ENCODE assay signal across 8 mouse cellular contexts in genomic region chr6:11926082-11926595, GRCm38 (mm10). TPM values are rescaled to one million over a fixed set of nuclear protein-coding genes. Genes with fewer than 3 reads are reported as not detected.
A peak's percentile ranks its signal among the peaks of the same experiment; 100 is the strongest.
DNase-seq lines count a peak whose midpoint lies in the region; ATAC-seq and TF ChIP-seq lines count a peak whose summit lies in the region.

No protein-coding gene starts in this region.

- H3K36me3 ChIP-seq in lung, embryonic 14.5 days (ENCODE audit: insufficient read depth), result peaks cover 12% of the 10 kb centered on the region

- no peaks in the 10 kb centered on the region for H3K27me3 ChIP-seq in lung, embryonic 14.5 days (ENCODE audit: insufficient read depth, low read length)

- H3K4me2 ChIP-seq in lung, embryonic 14.5 days, result peak overlapping the region; percentile 74

- peak overlapping the region; percentile 85 for H3K4me3 ChIP-seq in lung, embryonic 14.5 days (ENCODE audit: low read depth, low read length)

- peak; percentile 73 for ATAC-seq in granulocyte monocyte progenitor cell, adult 5-6 weeks (replicated peaks; ENCODE audit: poor library complexity, severe bottlenecking)
- peak; percentile 84 for ATAC-seq in lung, embryonic 14.5 days (ENCODE audit: insufficient read depth)
- peak; percentile 42 for ATAC-seq in neutrophil, adult 5-6 weeks (ENCODE audit: extremely low read depth, insufficient number of reproducible peaks, low FRiP score, poor library complexity, severe bottlenecking)

- TF ChIP-seq CTCF in lung, embryonic 14.5 days (IDR thresholded peaks at IDR 0.05; ENCODE audit: low read depth), result no peak

- 0 out of 2 replicates have a peak, but pooled peaks cover 3% of the 10 kb centered on the region for H3K4me1 ChIP-seq in lung, embryonic 14.5 days (ENCODE audit: insufficient read depth)

- peak overlapping the region; percentile 98 for H3K9ac ChIP-seq in lung, embryonic 14.5 days

- H3K27ac ChIP-seq in lung, embryonic 14.5 days (ENCODE audit: low read depth), result peak overlapping the region; percentile 98

- WGBS in lung, embryonic 14.5 days, result 1% methylated on average over 28 of the region's 40 CpGs

- peak; percentile 72 for DNase-seq in 3134 (ENCODE audit: extremely low read depth, insufficient read length, low spot score)
- peak; percentile 51 for DNase-seq in Muller cell, postnatal 12 days (ENCODE audit: inconsistent ontology term)
- DNase-seq in embryo, embryonic 10.5 days (ENCODE audit: low spot score), result peak; percentile 72
- peak; percentile 20 to 53 for DNase-seq in kidney, postnatal 25 days
- peak; percentile 65 for DNase-seq in lung, embryonic 14.5 days
- DNase-seq in thymus, postnatal 10 days (ENCODE audit: low spot score in 2 of 2), result peak; percentile 17 to 40

- H3K9me3 ChIP-seq in lung, embryonic 14.5 days (ENCODE audit: low read depth, low read length), result no peaks in the 10 kb centered on the region

RNA-seq across cellular contexts. Expression of gene Phf14, which starts 18.5 kb away (rescaled TPM):
- 96.5 and 98.9 TPM in 2 replicates for total RNA-seq in granulocyte monocyte progenitor cell, adult 5-6 weeks (2014; fragmentation: Nextera tagmentation)
- total RNA-seq in granulocyte monocyte progenitor cell, adult 5-6 weeks (2017), result 95.9 and 101 TPM in 2 replicates
- polyA plus RNA-seq in lung, embryonic 14.5 days (2014; fragmentation: Nextera tagmentation; extraction: Ambion mirVana), result 71.6 and 75.9 TPM in 2 replicates
- total RNA-seq in neutrophil, adult 5-6 weeks (2017), result 105 and 128 TPM in 2 replicates

RNA-seq across cellular contexts. Expression of gene Ndufa4, which starts 18.8 kb away (rescaled TPM):
- total RNA-seq in granulocyte monocyte progenitor cell, adult 5-6 weeks (2014; fragmentation: Nextera tagmentation), result 572 and 845 TPM in 2 replicates
- total RNA-seq in granulocyte monocyte progenitor cell, adult 5-6 weeks (2017), result 443 and 454 TPM in 2 replicates
- polyA plus RNA-seq in lung, embryonic 14.5 days (2014; fragmentation: Nextera tagmentation; extraction: Ambion mirVana), result 968 and 977 TPM in 2 replicates
- 62.4 and 66.8 TPM in 2 replicates for total RNA-seq in neutrophil, adult 5-6 weeks (2017)

Comparison
In these comparisons a context has a peak if more than half of its experiments do, and no peak if none do; other contexts are left out.
1. Peak in every context shown above with its lines: DNase-seq, ATAC-seq, H3K4me3 ChIP-seq and H3K27ac ChIP-seq.